Mouse (Mus musculus): ENCODE results near the gene Zfp609. TPM values are rescaled to one million over a fixed set of nuclear protein-coding genes. Genes with fewer than 3 reads are reported as not detected.
"Not testable (repeated sequence)": the region's sequence is repeated elsewhere in the genome, so short reads cannot be mapped to it uniquely, and the experiment has no call there.

Gene Zfp609
- polyA plus RNA-seq, 1 experiment = 6.1 TPM

DNA sequence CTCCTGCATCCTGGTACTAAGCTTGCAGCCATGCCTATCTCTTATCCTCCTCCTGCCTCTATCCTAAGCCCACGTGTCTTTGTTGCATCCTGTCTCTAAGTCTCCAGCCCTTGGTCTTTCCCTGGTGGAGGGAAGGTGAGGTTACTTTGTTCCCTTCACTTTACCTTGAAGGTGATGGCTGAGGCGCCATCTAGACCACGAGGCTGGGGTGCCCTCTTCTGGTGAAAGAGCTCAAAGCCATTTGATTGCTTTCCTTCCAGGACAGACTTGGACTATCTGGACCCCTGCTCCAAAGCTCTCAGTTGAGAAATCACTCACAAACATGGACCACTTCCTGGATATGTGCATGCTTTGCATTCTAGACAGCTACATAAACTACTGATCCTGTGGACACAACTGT lies 163.2 kb downstream of the Zfp609 start:
- Histone ChIP-seq H3K27ac (ENCODE audit: insufficient read depth, low read depth, low read length) (no peak overlapping the region), H3K4me1 (ENCODE audit: control insufficient read depth, insufficient read depth, insufficient read length, low read length) (no peaks in the 10 kb centered on the region), H3K36me3 (ENCODE audit: control insufficient read depth, insufficient read depth, low read length) (no peaks in the 10 kb centered on the region), H3K27me3 (ENCODE audit: control insufficient read depth, insufficient read depth, low read length) (no peaks in the 10 kb centered on the region), H3K4me3 (ENCODE audit: low read depth, low read length) (no peak overlapping the region)
- TF ChIP-seq CTCF (IDR thresholded peaks at IDR 0.05; ENCODE audit: extremely low read depth, insufficient read length, insufficient replicate concordance, low read depth, low read length) (peak; percentile 77; the same call in 1 of the 2 replicates), POLR2A (IDR thresholded peaks at IDR 0.05; ENCODE audit: low read depth, low read length) (no peak)
- WGBS = 6% methylated on average over 3 of the region's 3 CpGs

- no peaks in the 10 kb centered on the region for H3K27me3 ChIP-seq (ENCODE audit: control insufficient read depth, insufficient read depth, low read length)
- H3K36me3 ChIP-seq (ENCODE audit: control insufficient read depth, insufficient read depth, low read length) = no peaks in the 10 kb centered on the region
- TF ChIP-seq CTCF (IDR thresholded peaks at IDR 0.05; ENCODE audit: extremely low read depth, insufficient read length, insufficient replicate concordance, low read depth, low read length) (no peak), POLR2A (IDR thresholded peaks at IDR 0.05; ENCODE audit: low read depth, low read length) (no peak)
- H3K4me3 ChIP-seq (ENCODE audit: low read depth, low read length) = no peak overlapping the region
- no peaks in the 10 kb centered on the region for H3K4me1 ChIP-seq (ENCODE audit: control insufficient read depth, insufficient read depth, insufficient read length, low read length)
- 75% methylated on average over 1 of the region's 1 CpGs for WGBS
- H3K27ac ChIP-seq (ENCODE audit: insufficient read depth, low read depth, low read length) = no peak overlapping the region
These were observed 165.9 kb downstream of the Zfp609 start for GRCm38 (mm10) chr9:65661493-65661892.

GRCm38 (mm10) chr9:65661029-65661428 lies 166.3 kb downstream of the Zfp609 start:
- H3K4me3 ChIP-seq (ENCODE audit: low read depth, low read length) = no peak overlapping the region
- no peaks in the 10 kb centered on the region for H3K4me1 ChIP-seq (ENCODE audit: control insufficient read depth, insufficient read depth, insufficient read length, low read length)
- H3K27me3 ChIP-seq (ENCODE audit: control insufficient read depth, insufficient read depth, low read length) = no peaks in the 10 kb centered on the region
- TF ChIP-seq CTCF (IDR thresholded peaks at IDR 0.05; ENCODE audit: extremely low read depth, insufficient read length, insufficient replicate concordance, low read depth, low read length) (peak; percentile 29; the same call in 1 of the 2 replicates), POLR2A (IDR thresholded peaks at IDR 0.05; ENCODE audit: low read depth, low read length) (no peak)
- no peaks in the 10 kb centered on the region for H3K36me3 ChIP-seq (ENCODE audit: control insufficient read depth, insufficient read depth, low read length)
- no peak overlapping the region for H3K27ac ChIP-seq (ENCODE audit: insufficient read depth, low read depth, low read length)
- 65% methylated on average over 5 of the region's 5 CpGs for WGBS

GRCm38 (mm10) chr9:65657218-65657617 lies 170.1 kb downstream of the Zfp609 start:
- 82% methylated on average over 3 of the region's 3 CpGs for WGBS
- Histone ChIP-seq H3K4me1 (ENCODE audit: control insufficient read depth, insufficient read depth, insufficient read length, low read length) (no peaks in the 10 kb centered on the region), H3K27ac (ENCODE audit: insufficient read depth, low read depth, low read length) (no peak overlapping the region), H3K27me3 (ENCODE audit: control insufficient read depth, insufficient read depth, low read length) (no peaks in the 10 kb centered on the region), H3K4me3 (ENCODE audit: low read depth, low read length) (no peak overlapping the region), H3K36me3 (ENCODE audit: control insufficient read depth, insufficient read depth, low read length) (no peaks in the 10 kb centered on the region)
- TF ChIP-seq POLR2A (IDR thresholded peaks at IDR 0.05; ENCODE audit: low read depth, low read length) (no peak), CTCF (IDR thresholded peaks at IDR 0.05; ENCODE audit: extremely low read depth, insufficient read length, insufficient replicate concordance, low read depth, low read length) (no peak)

DNA sequence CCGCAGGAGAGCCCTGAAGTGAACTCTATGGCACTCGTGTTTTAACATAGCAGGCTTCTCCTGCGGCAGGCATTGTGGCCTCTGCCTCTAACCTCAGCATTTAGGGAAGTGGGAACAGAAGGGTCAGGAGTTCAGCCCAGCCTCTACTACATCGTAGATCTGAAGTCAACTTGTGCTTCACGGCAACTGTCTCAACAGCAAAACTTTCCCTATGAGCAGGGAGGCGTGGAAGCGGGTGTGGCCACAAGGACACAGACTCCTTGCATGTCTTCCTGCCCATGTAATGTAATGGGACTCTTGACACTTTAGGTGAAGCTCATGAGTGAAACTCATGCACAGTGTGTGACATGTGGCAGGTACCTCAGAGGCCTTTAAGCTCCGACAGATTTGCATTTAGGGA lies 171.8 kb downstream of the Zfp609 start:
- TF ChIP-seq POLR2A (IDR thresholded peaks at IDR 0.05; ENCODE audit: low read depth, low read length) (no peak), CTCF (IDR thresholded peaks at IDR 0.05; ENCODE audit: extremely low read depth, insufficient read length, insufficient replicate concordance, low read depth, low read length) (no peak)
- 49% methylated on average over 8 of the region's 8 CpGs for WGBS
- Histone ChIP-seq H3K4me1 (ENCODE audit: control insufficient read depth, insufficient read depth, insufficient read length, low read length) (no peaks in the 10 kb centered on the region), H3K27me3 (ENCODE audit: control insufficient read depth, insufficient read depth, low read length) (no peaks in the 10 kb centered on the region), H3K36me3 (ENCODE audit: control insufficient read depth, insufficient read depth, low read length) (no peaks in the 10 kb centered on the region), H3K4me3 (ENCODE audit: low read depth, low read length) (no peak overlapping the region), H3K27ac (ENCODE audit: insufficient read depth, low read depth, low read length) (no peak overlapping the region)

DNA sequence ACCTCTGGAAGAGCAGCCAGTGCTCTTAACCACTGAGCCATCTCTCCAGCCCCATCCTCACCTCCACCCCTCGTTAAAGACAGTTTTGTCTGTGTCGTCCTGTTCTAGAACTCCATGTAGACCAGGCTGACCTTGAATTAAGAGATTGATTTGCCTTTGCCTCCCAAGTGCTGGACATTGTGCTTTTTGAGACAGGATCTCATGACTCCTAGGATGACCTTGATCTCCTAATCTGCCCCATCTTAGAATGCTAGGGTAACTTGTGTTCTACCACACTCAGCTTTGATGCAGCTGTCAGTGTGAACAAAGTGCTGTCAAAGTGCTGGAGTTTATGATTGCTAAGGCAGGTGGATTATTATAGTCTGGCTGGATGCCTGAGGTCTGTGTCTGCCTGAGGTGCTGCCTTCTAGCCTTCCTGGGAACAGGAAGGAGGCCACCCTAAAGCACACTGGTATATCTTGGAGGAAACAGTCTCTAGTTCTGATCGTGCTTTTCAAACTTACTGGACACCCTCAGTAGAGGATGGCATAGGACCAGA lies 172.6 kb downstream of the Zfp609 start:
- Histone ChIP-seq H3K27ac (ENCODE audit: insufficient read depth, low read depth, low read length) (no peak overlapping the region), H3K36me3 (ENCODE audit: control insufficient read depth, insufficient read depth, low read length) (no peaks in the 10 kb centered on the region), H3K4me1 (ENCODE audit: control insufficient read depth, insufficient read depth, insufficient read length, low read length) (no peaks in the 10 kb centered on the region), H3K4me3 (ENCODE audit: low read depth, low read length) (no peak overlapping the region), H3K27me3 (ENCODE audit: control insufficient read depth, insufficient read depth, low read length) (no peaks in the 10 kb centered on the region)
- 50% methylated on average over 3 of the region's 3 CpGs for WGBS
- TF ChIP-seq CTCF (IDR thresholded peaks at IDR 0.05; ENCODE audit: extremely low read depth, insufficient read length, insufficient replicate concordance, low read depth, low read length) = no peak
- TF ChIP-seq POLR2A (IDR thresholded peaks at IDR 0.05; ENCODE audit: low read depth, low read length) = no peak

DNA sequence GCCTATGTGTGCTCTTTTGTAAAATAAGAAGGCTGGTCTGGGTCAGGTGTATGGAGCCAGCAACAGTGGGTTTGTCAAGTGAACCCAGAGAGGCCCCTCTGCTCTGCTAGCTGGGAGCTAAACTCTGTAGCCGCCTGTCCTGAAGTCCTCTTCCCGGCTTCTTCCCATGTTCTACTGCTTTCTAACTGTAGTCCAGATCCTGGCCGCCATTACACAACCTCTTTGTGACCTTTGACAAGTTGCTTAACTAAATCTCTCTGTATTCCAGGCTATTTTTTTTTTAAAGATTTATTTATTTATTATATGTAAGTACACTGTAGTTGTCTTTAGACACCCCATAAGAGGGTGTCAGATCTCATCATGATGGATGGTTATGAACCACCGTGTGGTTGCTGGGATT lies 173.6 kb downstream of the Zfp609 start:
- Histone ChIP-seq H3K36me3 (ENCODE audit: control insufficient read depth, insufficient read depth, low read length) (no peaks in the 10 kb centered on the region), H3K4me3 (ENCODE audit: low read depth, low read length) (no peak overlapping the region), H3K27me3 (ENCODE audit: control insufficient read depth, insufficient read depth, low read length) (no peaks in the 10 kb centered on the region), H3K4me1 (ENCODE audit: control insufficient read depth, insufficient read depth, insufficient read length, low read length) (no peaks in the 10 kb centered on the region), H3K27ac (ENCODE audit: insufficient read depth, low read depth, low read length) (no peak overlapping the region)
- WGBS = 92% methylated on average over 4 of the region's 4 CpGs
- no peak for TF ChIP-seq CTCF (IDR thresholded peaks at IDR 0.05; ENCODE audit: extremely low read depth, insufficient read length, insufficient replicate concordance, low read depth, low read length)

DNA sequence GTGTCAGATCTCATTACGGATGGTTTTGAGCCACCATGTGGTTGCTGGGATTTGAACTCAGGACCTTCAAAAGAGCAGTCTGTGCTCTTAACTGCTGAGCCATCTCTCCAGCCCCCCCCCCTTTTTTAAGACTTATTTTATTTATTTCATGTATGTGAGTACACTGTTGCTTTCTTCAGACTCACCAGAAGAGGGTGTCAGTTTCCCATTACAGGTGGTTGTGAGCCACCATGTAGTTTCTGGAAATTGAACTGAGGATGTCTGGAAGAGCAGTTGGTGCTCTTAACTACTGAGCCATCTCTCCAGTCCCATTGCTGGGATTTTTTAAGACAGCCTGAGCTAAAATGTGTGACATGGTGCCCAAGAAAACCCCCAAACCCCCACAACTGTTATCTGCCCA lies 175.4 kb downstream of the Zfp609 start:
- H3K4me3 ChIP-seq (ENCODE audit: low read depth, low read length); H3K36me3 ChIP-seq (ENCODE audit: control insufficient read depth, insufficient read depth, low read length); H3K27ac ChIP-seq (ENCODE audit: insufficient read depth, low read depth, low read length); H3K4me1 ChIP-seq (ENCODE audit: control insufficient read depth, insufficient read depth, insufficient read length, low read length); H3K27me3 ChIP-seq (ENCODE audit: control insufficient read depth, insufficient read depth, low read length): not testable (repeated sequence)
- 100% methylated on average over 1 of the region's 1 CpGs for WGBS
